ENCODE assay signal across 22 mouse cellular contexts in the genomic region with DNA sequence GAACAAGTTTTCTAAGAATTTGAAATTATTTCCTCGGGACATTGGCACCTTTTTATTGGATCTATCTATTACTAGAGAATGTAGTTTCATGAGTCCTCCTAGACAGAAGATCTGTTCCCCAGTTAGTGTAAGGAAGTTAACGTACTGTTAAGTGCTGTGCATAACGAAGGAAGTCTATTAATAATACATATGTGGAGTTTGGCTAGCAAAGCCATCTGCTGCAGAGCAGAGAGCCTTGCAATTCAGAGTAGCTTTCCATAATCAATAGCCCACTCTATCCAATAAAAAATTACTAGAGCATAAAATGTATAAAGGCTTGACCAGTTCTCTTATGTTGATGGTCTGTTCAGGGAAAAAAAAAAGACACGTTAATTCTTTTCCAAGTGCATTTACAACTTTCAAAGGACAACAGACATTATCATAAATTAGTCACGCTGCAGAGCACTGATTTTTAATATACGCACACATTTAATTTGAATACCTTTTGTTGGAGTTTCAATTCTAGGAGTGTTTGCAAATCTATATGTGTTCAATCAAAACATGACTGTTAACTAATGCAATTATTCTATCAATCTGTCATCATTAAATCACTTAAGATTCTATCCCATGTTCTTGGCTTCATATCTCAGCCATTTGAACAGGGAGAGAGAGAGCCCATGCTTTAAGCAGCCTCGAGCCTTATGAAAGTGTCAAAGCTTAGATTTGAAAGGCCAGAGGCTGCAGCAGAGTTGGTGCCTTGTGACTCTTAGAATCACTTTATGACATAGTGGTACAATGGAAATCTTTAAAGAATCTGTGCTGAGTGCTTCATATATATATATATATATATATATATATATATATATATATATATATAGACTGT.
DNase-seq lines count a peak whose midpoint lies in the region; ATAC-seq and TF ChIP-seq lines count a peak whose summit lies in the region.
"Had no signal": no experiment of that assay in that cellular context is flagged by ENCODE, and none has a peak within 500 bp of the region (broad histone marks: within the 10 kb centered on the region; RNA-seq: fewer than 3 reads in every experiment).

No protein-coding gene starts in this region.

- no peak overlapping the region for H3K4me3 ChIP-seq in forebrain, embryonic 15.5 days
- no peak overlapping the region for H3K4me3 ChIP-seq in forebrain, embryonic 10.5 days
- no peak overlapping the region for H3K4me3 ChIP-seq in midbrain, embryonic 11.5 days (ENCODE audit: low read depth, low read length)
- no peak overlapping the region for H3K4me3 ChIP-seq in midbrain, postnatal 0 days (ENCODE audit: low read depth, low read length)
- H3K4me3 ChIP-seq: embryonic facial prominence, embryonic 15.5 days; erythroblast, embryonic 14.5 days; gastrocnemius, adult 2 months; heart, embryonic 12.5 days; hindbrain, embryonic 10.5 days had no signal

- WGBS in forebrain, embryonic 15.5 days = 33% methylated on average over 7 of the region's 7 CpGs
- 87% methylated on average over 7 of the region's 7 CpGs for WGBS in forebrain, embryonic 10.5 days
- WGBS in midbrain, embryonic 11.5 days = 62% methylated on average over 7 of the region's 7 CpGs
- WGBS in midbrain, postnatal 0 days = 42% methylated on average over 7 of the region's 7 CpGs

- H3K27me3 ChIP-seq in forebrain, embryonic 15.5 days = no peaks in the 10 kb centered on the region
- H3K27me3 ChIP-seq in forebrain, embryonic 10.5 days (ENCODE audit: poor library complexity, severe bottlenecking) = no peaks in the 10 kb centered on the region
- H3K27me3 ChIP-seq in midbrain, embryonic 11.5 days (ENCODE audit: control insufficient read depth, insufficient read depth, low read length) = no peaks in the 10 kb centered on the region
- no peaks in the 10 kb centered on the region for H3K27me3 ChIP-seq in midbrain, postnatal 0 days (ENCODE audit: insufficient read depth, low read length)
- H3K27me3 ChIP-seq: CH12.LX; embryonic facial prominence, embryonic 15.5 days; heart, embryonic 12.5 days had no signal

- H3K9me3 ChIP-seq in forebrain, embryonic 15.5 days = no peaks in the 10 kb centered on the region
- H3K9me3 ChIP-seq in forebrain, embryonic 10.5 days = no peaks in the 10 kb centered on the region
- no peaks in the 10 kb centered on the region for H3K9me3 ChIP-seq in midbrain, embryonic 11.5 days (ENCODE audit: control insufficient read depth, low read length)
- H3K9me3 ChIP-seq in midbrain, postnatal 0 days (ENCODE audit: low read length) = no peaks in the 10 kb centered on the region
- H3K9me3 ChIP-seq: embryonic facial prominence, embryonic 15.5 days; heart, embryonic 12.5 days; hindbrain, embryonic 10.5 days had no signal

- H3K4me2 ChIP-seq in forebrain, embryonic 15.5 days (replicated peaks) = no peak overlapping the region
- no peak overlapping the region for H3K4me2 ChIP-seq in midbrain, embryonic 11.5 days
- H3K4me2 ChIP-seq in midbrain, postnatal 0 days (ENCODE audit: low read depth, low read length, poor library complexity, severe bottlenecking) = no peak overlapping the region
- H3K4me2 ChIP-seq: embryonic facial prominence, embryonic 15.5 days; heart, embryonic 12.5 days had no signal

- no peak for DNase-seq in forebrain, embryonic 10.5 days (ENCODE audit: extremely low spot score, low spot score)
- DNase-seq in midbrain, embryonic 11.5 days (ENCODE audit: low spot score, missing footprints) = peak; percentile 59
- DNase-seq in midbrain, postnatal 0 days (ENCODE audit: low spot score) = no peak
- peak; percentile 49 for DNase-seq in retina, embryonic 14.5 days (ENCODE audit: low spot score)
- no peak for DNase-seq in retina, postnatal 1 day
- DNase-seq in right cerebral cortex, adult 2 months (ENCODE audit: low spot score in 2 of 2) = no peak
- DNase-seq: adrenal gland, adult 8-10 months; adrenal gland, postnatal 36 days; cerebellum, adult 11 months; cerebellum, adult 8-10 months; cerebellum, postnatal 14 days; embryo, embryonic 11 days; gastrocnemius, adult 2 months; gastrocnemius, postnatal 25 days had no signal

- no peak overlapping the region for H3K9ac ChIP-seq in forebrain, embryonic 15.5 days (replicated peaks)
- no peak overlapping the region for H3K9ac ChIP-seq in midbrain, embryonic 11.5 days (ENCODE audit: low read length)
- no peak overlapping the region for H3K9ac ChIP-seq in midbrain, postnatal 0 days (replicated peaks; ENCODE audit: low read length, poor library complexity, severe bottlenecking)
- H3K9ac ChIP-seq: embryonic facial prominence, embryonic 15.5 days; heart, embryonic 12.5 days had no signal

- no peak for TF ChIP-seq CTCF in midbrain, postnatal 0 days (IDR thresholded peaks at IDR 0.05)

- peaks cover 4% of the 10 kb centered on the region; the same call in 1 of the 2 replicates for H3K4me1 ChIP-seq in forebrain, embryonic 15.5 days
- H3K4me1 ChIP-seq in forebrain, embryonic 10.5 days = no peaks in the 10 kb centered on the region
- no peaks in the 10 kb centered on the region for H3K4me1 ChIP-seq in midbrain, embryonic 11.5 days (ENCODE audit: control insufficient read depth, insufficient read depth, low read length)
- H3K4me1 ChIP-seq in midbrain, postnatal 0 days (ENCODE audit: insufficient read depth, low read length) = no peaks in the 10 kb centered on the region
- H3K4me1 ChIP-seq: embryonic facial prominence, embryonic 15.5 days; heart, embryonic 12.5 days had no signal

- peak; percentile 69 for ATAC-seq in forebrain, embryonic 15.5 days (replicated peaks)
- ATAC-seq in midbrain, embryonic 11.5 days (ENCODE audit: low FRiP score) = peak; percentile 65
- no peak for ATAC-seq in midbrain, postnatal 0 days (ENCODE audit: low FRiP score)
- ATAC-seq: inflammation-experienced regulatory T-cells, adult 6 months; intestine, postnatal 0 days had no signal

- H3K27ac ChIP-seq in forebrain, embryonic 15.5 days (replicated peaks) = no peak overlapping the region
- H3K27ac ChIP-seq in forebrain, embryonic 10.5 days = no peak overlapping the region
- H3K27ac ChIP-seq in midbrain, embryonic 11.5 days (ENCODE audit: low read depth, low read length) = no peak overlapping the region
- H3K27ac ChIP-seq in midbrain, postnatal 0 days (ENCODE audit: low read depth, low read length) = no peak overlapping the region
- H3K27ac ChIP-seq: embryonic facial prominence, embryonic 15.5 days; gastrocnemius, adult 2 months had no signal

- H3K36me3 ChIP-seq in forebrain, embryonic 15.5 days = no peaks in the 10 kb centered on the region
- H3K36me3 ChIP-seq in forebrain, embryonic 10.5 days (replicated peaks) = no peaks in the 10 kb centered on the region
- H3K36me3 ChIP-seq in midbrain, embryonic 11.5 days (ENCODE audit: control insufficient read depth, insufficient read depth, low read length) = no peaks in the 10 kb centered on the region
- H3K36me3 ChIP-seq in midbrain, postnatal 0 days (ENCODE audit: insufficient read depth, low read length) = no peaks in the 10 kb centered on the region
- H3K36me3 ChIP-seq: embryonic facial prominence, embryonic 15.5 days; heart, embryonic 12.5 days; hindbrain, embryonic 10.5 days had no signal

Comparison
In these comparisons a context has a peak if more than half of its experiments do, and no peak if none do; other contexts are left out.
1. DNase-seq: peak in midbrain, embryonic 11.5 days (single experiment) and retina, embryonic 14.5 days (single experiment); none in forebrain, embryonic 10.5 days (single experiment), midbrain, postnatal 0 days (single experiment), retina, postnatal 1 day (single experiment) and right cerebral cortex, adult 2 months (0 of 2).